7 mouse cellular contexts compared by ENCODE assay signal in genomic region chr9:55048211-55048880, GRCm38 (mm10). TPM values are rescaled to one million over a fixed set of nuclear protein-coding genes. Genes with fewer than 3 reads are reported as not detected.
A peak's percentile ranks its signal among the peaks of the same experiment; 100 is the strongest.
DNase-seq lines count a peak whose midpoint lies in the region; ATAC-seq lines count a peak whose summit lies in the region.

Gene Chrnb4, minus strand, starts transcription at chr9:55048779.

- 2% methylated on average over 23 of the region's 23 CpGs for WGBS in liver, embryonic 11.5 days
- WGBS in embryonic facial prominence, embryonic 12.5 days, result under 1% methylated on average over 23 of the region's 23 CpGs
- WGBS in hindbrain, embryonic 15.5 days, result under 1% methylated on average over 23 of the region's 23 CpGs
- WGBS in neural tube, embryonic 11.5 days, result under 1% methylated on average over 23 of the region's 23 CpGs

- peak within 1 kb of the TSS; percentile 79 for H3K4me2 ChIP-seq in liver, embryonic 11.5 days
- peak within 1 kb of the TSS; percentile 89 for H3K4me2 ChIP-seq in embryonic facial prominence, embryonic 12.5 days (replicated peaks)
- H3K4me2 ChIP-seq in hindbrain, embryonic 15.5 days, result peak within 1 kb of the TSS; percentile 86
- peak within 1 kb of the TSS; percentile 69 for H3K4me2 ChIP-seq in neural tube, embryonic 11.5 days (ENCODE audit: low read depth)

- no peaks in the 10 kb centered on the region for H3K9me3 ChIP-seq in liver, embryonic 11.5 days (ENCODE audit: control insufficient read depth, low read length)
- no peaks in the 10 kb centered on the region for H3K9me3 ChIP-seq in embryonic facial prominence, embryonic 12.5 days
- no peaks in the 10 kb centered on the region for H3K9me3 ChIP-seq in hindbrain, embryonic 15.5 days
- H3K9me3 ChIP-seq in neural tube, embryonic 11.5 days (ENCODE audit: control insufficient read depth, low read length), result no peaks in the 10 kb centered on the region

- H3K36me3 ChIP-seq in liver, embryonic 11.5 days (ENCODE audit: control insufficient read depth, insufficient read depth, low read length), result no peaks in the 10 kb centered on the region
- no peaks in the 10 kb centered on the region for H3K36me3 ChIP-seq in embryonic facial prominence, embryonic 12.5 days
- no peaks in the 10 kb centered on the region for H3K36me3 ChIP-seq in hindbrain, embryonic 15.5 days
- H3K36me3 ChIP-seq in neural tube, embryonic 11.5 days (ENCODE audit: control insufficient read depth, insufficient read depth, low read length), result no peaks in the 10 kb centered on the region

- H3K27ac ChIP-seq in liver, embryonic 11.5 days (ENCODE audit: low read depth, low read length), result no peak within 1 kb of the TSS
- H3K27ac ChIP-seq in embryonic facial prominence, embryonic 12.5 days, result no peak within 1 kb of the TSS
- H3K27ac ChIP-seq in hindbrain, embryonic 15.5 days (replicated peaks), result no peak within 1 kb of the TSS
- no peak within 1 kb of the TSS for H3K27ac ChIP-seq in neural tube, embryonic 11.5 days (ENCODE audit: low read depth, low read length)

- peak; percentile 46 for DNase-seq in liver, embryonic 11.5 days (ENCODE audit: low spot score)
- DNase-seq in liver, result no peak
- DNase-seq in neural tube, embryonic 11.5 days (ENCODE audit: low spot score), result peak; percentile 61
- DNase-seq in testis, postnatal 14 days (ENCODE audit: low spot score), result no peak

- H3K4me3 ChIP-seq in liver, embryonic 11.5 days (ENCODE audit: low read depth, low read length), result peak within 1 kb of the TSS; percentile 45
- H3K4me3 ChIP-seq in embryonic facial prominence, embryonic 12.5 days, result peak within 1 kb of the TSS; percentile 56
- peak within 1 kb of the TSS; percentile 43 for H3K4me3 ChIP-seq in hindbrain, embryonic 15.5 days
- peak within 1 kb of the TSS; percentile 46 for H3K4me3 ChIP-seq in neural tube, embryonic 11.5 days (ENCODE audit: low read depth, low read length)

- peaks cover 4% of the 10 kb centered on the region; the same call in 1 of the 2 replicates for H3K4me1 ChIP-seq in liver, embryonic 11.5 days (replicated peaks; ENCODE audit: control insufficient read depth, insufficient read depth, low read length)
- H3K4me1 ChIP-seq in embryonic facial prominence, embryonic 12.5 days, result 0 out of 2 replicates have a peak, but pooled peaks cover 11% of the 10 kb centered on the region
- peaks cover 22% of the 10 kb centered on the region for H3K4me1 ChIP-seq in hindbrain, embryonic 15.5 days (replicated peaks)
- 0 out of 2 replicates have a peak, but pooled peaks cover 7% of the 10 kb centered on the region for H3K4me1 ChIP-seq in neural tube, embryonic 11.5 days (ENCODE audit: control insufficient read depth, insufficient read depth, low read length)

- peaks cover 16% of the 10 kb centered on the region; the same call in 1 of the 2 replicates for H3K27me3 ChIP-seq in liver, embryonic 11.5 days (replicated peaks; ENCODE audit: control insufficient read depth, insufficient read depth, low read length)
- 0 out of 2 replicates have a peak, but pooled peaks cover 2% of the 10 kb centered on the region for H3K27me3 ChIP-seq in embryonic facial prominence, embryonic 12.5 days
- H3K27me3 ChIP-seq in hindbrain, embryonic 15.5 days, result peaks cover 2% of the 10 kb centered on the region; the same call in 1 of the 2 replicates
- H3K27me3 ChIP-seq in neural tube, embryonic 11.5 days (ENCODE audit: control insufficient read depth, insufficient read depth, low read length), result no peaks in the 10 kb centered on the region

- H3K9ac ChIP-seq in liver, embryonic 11.5 days (ENCODE audit: low read depth, low read length), result peak within 1 kb of the TSS; percentile 20; the same call in 1 of the 2 replicates
- H3K9ac ChIP-seq in embryonic facial prominence, embryonic 12.5 days, result peak within 1 kb of the TSS; percentile 48
- H3K9ac ChIP-seq in hindbrain, embryonic 15.5 days, result 0 out of 2 replicates have a peak within 1 kb of the TSS, but pooled peaks have one; percentile 30
- peak within 1 kb of the TSS; percentile 44 for H3K9ac ChIP-seq in neural tube, embryonic 11.5 days (ENCODE audit: low read length)

- ATAC-seq in liver, embryonic 11.5 days (replicated peaks; ENCODE audit: low FRiP score), result no peak; the same call in 1 of the 2 replicates
- ATAC-seq in embryonic facial prominence, embryonic 12.5 days (ENCODE audit: insufficient number of reproducible peaks, insufficient read depth, low FRiP score, low TSS enrichment), result peak; percentile 67; the same call in 1 of the 2 replicates
- ATAC-seq in hindbrain, embryonic 15.5 days (ENCODE audit: low FRiP score, low read depth), result peak; percentile 78; the same call in 1 of the 2 replicates
- peak; percentile 67 for ATAC-seq in neural tube, embryonic 11.5 days (ENCODE audit: insufficient read depth, low FRiP score, low TSS enrichment)
- no peak for ATAC-seq in monocyte, adult 5-6 weeks (replicated peaks; ENCODE audit: insufficient number of reproducible peaks, low FRiP score, low TSS enrichment, poor library complexity, severe bottlenecking)

RNA-seq across cellular contexts. Expression of gene Chrnb4, which starts in this region (rescaled TPM):
- 0.12 and 0.14 TPM in 2 replicates for polyA plus RNA-seq in liver, embryonic 11.5 days (2014; fragmentation: Nextera tagmentation; extraction: Ambion mirVana)
- 0.76 and 0.92 TPM in 2 replicates for polyA plus RNA-seq in embryonic facial prominence, embryonic 12.5 days (2016; fragmentation: Nextera tagmentation; extraction: Ambion mirVana)
- polyA plus RNA-seq in hindbrain, embryonic 15.5 days (2015; fragmentation: Nextera tagmentation; extraction: Ambion mirVana), result 1.2 and 1.4 TPM in 2 replicates
- 5.4 and 6.2 TPM in 2 replicates for polyA plus RNA-seq in neural tube, embryonic 11.5 days (2014; fragmentation: Nextera tagmentation; extraction: Ambion mirVana)
- total RNA-seq in monocyte, adult 5-6 weeks (2017), result 0.32 TPM in 1 of 3 replicates, not detected in the others

Comparison
In these comparisons a context has a peak if more than half of its experiments do, and no peak if none do; other contexts are left out.
1. Peak in DNase-seq, H3K4me3 ChIP-seq, H3K9ac ChIP-seq and H3K4me2 ChIP-seq in liver, embryonic 11.5 days; RNA of the gene not detected or under 1 TPM.
2. Peak in ATAC-seq, H3K4me3 ChIP-seq, H3K9ac ChIP-seq and H3K4me2 ChIP-seq in embryonic facial prominence, embryonic 12.5 days; RNA of the gene not detected or under 1 TPM.
3. ATAC-seq: peak in hindbrain, embryonic 15.5 days (single experiment) and neural tube, embryonic 11.5 days (single experiment); none in liver, embryonic 11.5 days (single experiment) and monocyte, adult 5-6 weeks (single experiment).
4. Peak in every context shown above with its lines, with median percentiles within 50 percentile points of each other: H3K4me2 ChIP-seq, H3K4me3 ChIP-seq and H3K9ac ChIP-seq.